Mouse (Mus musculus) ES-E14 (cell line): ENCODE results near the gene Spaca3.

Experiments used
- CHD2 ChIP-seq: IDR thresholded peaks from 2 replicates; pipeline ENCODE4 v1.6.1; 2014; ENCODE audit warnings: mild to moderate bottlenecking, low read depth, low read length, inconsistent platforms
- ZC3H11A ChIP-seq: IDR thresholded peaks from 2 replicates; pipeline ENCODE4 v1.6.1; 2012; ENCODE audit warnings: low read depth, mild to moderate bottlenecking, inconsistent platforms, low read length, borderline replicate concordance
- ZNF384 ChIP-seq: IDR thresholded peaks from 2 replicates; pipeline ENCODE4 v1.6.1; 2012; ENCODE audit warnings: low read depth, low read length, inconsistent platforms

DNA sequence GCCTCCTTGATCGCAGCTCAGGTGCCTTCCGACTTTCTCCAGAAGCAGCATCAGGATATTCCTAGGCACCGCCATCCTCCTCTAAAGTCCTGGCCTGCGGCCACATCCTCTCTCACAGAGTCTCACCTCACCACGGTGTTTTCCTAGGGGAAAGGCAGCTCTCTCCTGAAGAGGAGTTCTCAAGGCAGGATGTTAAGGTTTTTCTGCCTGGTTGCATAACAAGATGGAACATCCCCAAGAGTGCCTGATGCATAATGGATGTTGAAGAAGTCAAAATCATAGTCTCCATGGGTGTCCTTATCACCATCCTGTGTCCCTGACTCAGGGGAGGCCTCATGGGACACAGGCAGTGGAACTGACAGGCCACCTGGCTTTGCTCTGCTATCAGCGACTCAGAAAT is 49.7 kb downstream of the Spaca3 start:
- no peak for TF ChIP-seq ZNF384
- TF ChIP-seq ZC3H11A: no peak
- TF ChIP-seq CHD2: no peak
